Mouse (Mus musculus) spleen, embryonic (tissue): ENCODE results near the gene Cphx3.
"Not testable (repeated sequence)": the region's sequence is repeated elsewhere in the genome, so short reads cannot be mapped to it uniquely, and the experiment has no call there.

Experiments
- CTCF ChIA-PET: fragments of 350-600 bp; sonication (Branson Sonifier 250); formaldehyde crosslinking; loops from one replicate; lab custom pipeline; 2022; lab: Charles Lee

Cphx3 gene

GRCm38 (mm10) chr14:26175028-26175427 is 92.9 kb downstream of the Cphx3 start:
- CTCF ChIA-PET, result not testable (repeated sequence)

GRCm38 (mm10) chr14:26181660-26182059 is 99.6 kb downstream of the Cphx3 start:
- CTCF ChIA-PET, result not testable (repeated sequence)

- CTCF ChIA-PET, result not testable (repeated sequence)
Measured at GRCm38 (mm10) chr14:26182380-26182779, 100.3 kb downstream of the Cphx3 start, which contains the start of gene Plac9b. Gene Plac9b (minus strand): TSS chr14:26182480.

GRCm38 (mm10) chr14:26186638-26187037 is 104.5 kb downstream of the Cphx3 start:
- CTCF ChIA-PET, result not testable (repeated sequence)

- CTCF ChIA-PET, result not testable (repeated sequence)
Measured at GRCm38 (mm10) chr14:26188361-26188760, 106.3 kb downstream of the Cphx3 start.

GRCm38 (mm10) chr14:26197851-26198250 is 115.8 kb downstream of the Cphx3 start:
- CTCF ChIA-PET, result not testable (repeated sequence)

GRCm38 (mm10) chr14:26206197-26206925 is 124.3 kb downstream of the Cphx3 start:
- CTCF ChIA-PET, result not testable (repeated sequence)

GRCm38 (mm10) chr14:26206926-26207247 is 124.8 kb downstream of the Cphx3 start, which contains the start of gene Tmem254b:
Gene Tmem254b (minus strand): TSS chr14:26207041.
- CTCF ChIA-PET, result not testable (repeated sequence)

GRCm38 (mm10) chr14:26216233-26217000 is 134.3 kb downstream of the Cphx3 start:
- CTCF ChIA-PET, result not testable (repeated sequence)

GRCm38 (mm10) chr14:26237183-26237582 is 155.1 kb downstream of the Cphx3 start:
- CTCF ChIA-PET, result not testable (repeated sequence)

GRCm38 (mm10) chr14:26257756-26258617 is 175.9 kb downstream of the Cphx3 start, which contains the start of gene Duxbl3:
Gene Duxbl3 (plus strand): TSS chr14:26257962.
- CTCF ChIA-PET, result not testable (repeated sequence)

GRCm38 (mm10) chr14:26258729-26259128 is 176.6 kb downstream of the Cphx3 start:
- CTCF ChIA-PET, result not testable (repeated sequence)
